ENCODE assay signal across 30 mouse cellular contexts in genomic region chr7:94734741-94735140, GRCm38 (mm10).
DNase-seq lines count a peak whose midpoint lies in the region; ATAC-seq lines count a peak whose summit lies in the region.
"Had no signal": no experiment of that assay in that cellular context is flagged by ENCODE, and none has a peak within 500 bp of the region (broad histone marks: within the 10 kb centered on the region; RNA-seq: fewer than 3 reads in every experiment).

No protein-coding gene starts in this region.

- H3K9ac ChIP-seq in hindbrain, embryonic 11.5 days (ENCODE audit: low read depth, low read length), result no peak overlapping the region
- H3K9ac ChIP-seq in hindbrain, embryonic 16.5 days (ENCODE audit: low read depth, low read length), result no peak overlapping the region
- H3K9ac ChIP-seq: embryonic facial prominence, embryonic 13.5 days; forebrain, embryonic 13.5 days; heart, embryonic 13.5 days; hindbrain, embryonic 13.5 days had no signal

- peak; percentile 71 for ATAC-seq in hindbrain, embryonic 11.5 days (ENCODE audit: low FRiP score)
- no peak for ATAC-seq in hindbrain, embryonic 16.5 days
- ATAC-seq: forebrain, embryonic 13.5 days; forebrain, embryonic 16.5 days; intestine, postnatal 0 days; Patski had no signal

- H3K9me3 ChIP-seq in hindbrain, embryonic 11.5 days (ENCODE audit: control insufficient read depth, low read length), result no peaks in the 10 kb centered on the region
- no peaks in the 10 kb centered on the region for H3K9me3 ChIP-seq in hindbrain, embryonic 16.5 days (ENCODE audit: control insufficient read depth, low read length)
- H3K9me3 ChIP-seq: embryonic facial prominence, embryonic 10.5 days; embryonic facial prominence, embryonic 13.5 days; forebrain, embryonic 13.5 days; G1E; heart, embryonic 10.5 days; heart, embryonic 13.5 days; hindbrain, embryonic 13.5 days had no signal

- H3K4me3 ChIP-seq in hindbrain, embryonic 11.5 days (ENCODE audit: low read depth, low read length), result no peak overlapping the region
- H3K4me3 ChIP-seq in hindbrain, embryonic 16.5 days (ENCODE audit: low read length), result no peak overlapping the region
- H3K4me3 ChIP-seq: embryonic facial prominence, embryonic 10.5 days; embryonic facial prominence, embryonic 13.5 days; erythroblast, embryonic 14.5 days; forebrain, embryonic 13.5 days; heart, adult 2 months; heart, embryonic 10.5 days; heart, embryonic 13.5 days; hindbrain, embryonic 13.5 days had no signal

- no peaks in the 10 kb centered on the region for H3K4me1 ChIP-seq in hindbrain, embryonic 11.5 days (replicated peaks; ENCODE audit: control insufficient read depth, insufficient read depth, low read length)
- H3K4me1 ChIP-seq in hindbrain, embryonic 16.5 days (ENCODE audit: control insufficient read depth, insufficient read depth, low read depth, low read length), result no peaks in the 10 kb centered on the region
- H3K4me1 ChIP-seq: embryonic facial prominence, embryonic 10.5 days; embryonic facial prominence, embryonic 13.5 days; forebrain, embryonic 13.5 days; heart, embryonic 10.5 days; heart, embryonic 13.5 days; hindbrain, embryonic 13.5 days had no signal

- H3K4me2 ChIP-seq in hindbrain, embryonic 11.5 days (replicated peaks; ENCODE audit: low read depth, low read length), result no peak overlapping the region
- no peak overlapping the region for H3K4me2 ChIP-seq in hindbrain, embryonic 16.5 days (ENCODE audit: low read length)
- H3K4me2 ChIP-seq: embryonic facial prominence, embryonic 13.5 days; forebrain, embryonic 13.5 days; heart, embryonic 13.5 days; hindbrain, embryonic 13.5 days had no signal

- H3K27ac ChIP-seq in hindbrain, embryonic 11.5 days (ENCODE audit: low read depth, low read length), result no peak overlapping the region
- H3K27ac ChIP-seq in hindbrain, embryonic 16.5 days (ENCODE audit: low read depth, low read length), result no peak overlapping the region
- H3K27ac ChIP-seq: embryonic facial prominence, embryonic 10.5 days; embryonic facial prominence, embryonic 13.5 days; forebrain, embryonic 13.5 days; heart, adult 2 months; heart, embryonic 10.5 days; heart, embryonic 13.5 days; hindbrain, embryonic 13.5 days had no signal

- no peaks in the 10 kb centered on the region for H3K27me3 ChIP-seq in hindbrain, embryonic 11.5 days (ENCODE audit: control insufficient read depth, insufficient read depth, low read length)
- H3K27me3 ChIP-seq in hindbrain, embryonic 16.5 days (replicated peaks; ENCODE audit: control insufficient read depth, insufficient read depth, low read length), result no peaks in the 10 kb centered on the region
- H3K27me3 ChIP-seq: CH12.LX; embryonic facial prominence, embryonic 13.5 days; forebrain, embryonic 13.5 days; heart, embryonic 13.5 days; hindbrain, embryonic 13.5 days; Patski had no signal

- H3K36me3 ChIP-seq in hindbrain, embryonic 11.5 days (ENCODE audit: control insufficient read depth, insufficient read depth, low read length), result no peaks in the 10 kb centered on the region
- no peaks in the 10 kb centered on the region for H3K36me3 ChIP-seq in hindbrain, embryonic 16.5 days (ENCODE audit: control insufficient read depth, insufficient read depth, low read length)
- H3K36me3 ChIP-seq: embryonic facial prominence, embryonic 10.5 days; embryonic facial prominence, embryonic 13.5 days; G1E; heart, embryonic 10.5 days; heart, embryonic 13.5 days; hindbrain, embryonic 13.5 days had no signal

- 55% methylated on average over 4 of the region's 4 CpGs for WGBS in hindbrain, embryonic 11.5 days
- WGBS in hindbrain, embryonic 16.5 days, result 57% methylated on average over 4 of the region's 4 CpGs

- peak; percentile 6 for DNase-seq in hindbrain, embryonic 11.5 days (ENCODE audit: low spot score)
- peak; percentile 31 for DNase-seq in embryo, embryonic 10 days (ENCODE audit: low spot score)
- DNase-seq in embryo, embryonic 11 days, result peak; percentile 23
- peak; percentile 27 for DNase-seq in mesoderm, embryonic 11.5 days (ENCODE audit: low read depth, low spot score)
- DNase-seq in spleen, adult 12 weeks (ENCODE audit: low spot score), result no peak
- no peak for DNase-seq in cerebellum, adult 9-10 months
- DNase-seq: adrenal gland, adult 2 months; adrenal gland, postnatal 25 days; B cell, adult 2 months; cerebellum, adult 11-12 months; cerebellum, adult 8-10 months; cerebellum, postnatal 14 days; gastrocnemius, postnatal 10 days; gastrocnemius, postnatal 36 days; heart, adult 2 months; heart, postnatal 14 days; heart, postnatal 4 days had no signal

Comparison
In these comparisons a context has a peak if more than half of its experiments do, and no peak if none do; other contexts are left out.
1. DNase-seq: peak in hindbrain, embryonic 11.5 days (single experiment), embryo, embryonic 10 days (single experiment), embryo, embryonic 11 days (single experiment) and mesoderm, embryonic 11.5 days (single experiment); none in spleen, adult 12 weeks (single experiment) and cerebellum, adult 9-10 months (single experiment).